Mouse (Mus musculus) left cerebral cortex, postnatal 4 days (tissue): ENCODE results near the gene Ccdc110. TPM values are rescaled to one million over a fixed set of nuclear protein-coding genes. Genes with fewer than 3 reads are reported as not detected.

Experiments
- DNase-seq: peaks from one replicate; pipeline ENCODE4 v3.0.0-alpha.2; 2022
- intact Hi-C: fragments of 180-260 bp; cut with DNase I; formaldehyde crosslinking; loops from one replicate; pipeline ENCODE4 v1.15.1; 2025
- total RNA-seq, 2 experiments: library from RNA; stranded (reverse); gene quantifications; 2 replicates each; pipeline ENCODE4 v1.2.3; 2021

Ccdc110 gene
- total RNA-seq, 2 experiments from 2014 or later: 1.1 to 1.2 TPM

GRCm38 (mm10) chr8:45975126-45975836 lies 40.9 kb downstream of the Ccdc110 start, which contains the start of the genes 1700029J07Rik and Ufsp2:
Gene 1700029J07Rik, minus strand, starts transcription at chr8:45975252.
Gene Ufsp2, plus strand, starts transcription at chr8:45975528.
- intact Hi-C loops: no loop called here
- DNase-seq: peak; percentile 98

- intact Hi-C loops: no loop called here
- no peak for DNase-seq
Observed at GRCm38 (mm10) chr8:45975837-45976468, 41.5 kb downstream of the Ccdc110 start.

GRCm38 (mm10) chr8:45986665-45987064 lies 52.2 kb downstream of the Ccdc110 start:
- intact Hi-C loops: no loop called here
- DNase-seq: no peak

- intact Hi-C loops: no loop called here
- DNase-seq: no peak
Observed at GRCm38 (mm10) chr8:45988189-45988588, 53.8 kb downstream of the Ccdc110 start.

- intact Hi-C loops: no loop called here
- no peak for DNase-seq
Observed at GRCm38 (mm10) chr8:45990631-45991310, 56.4 kb downstream of the Ccdc110 start.

Other genes with a start within 250 kb of the Ccdc110 start
- gene Pdlim3, start 49.2 kb upstream of the Ccdc110 start, total RNA-seq: 1 to 10 TPM in 1 of 2 experiments, under 1 TPM in 1; 0.26 to 1.0 TPM
- 1 to 10 TPM; 3.1 to 3.6 TPM for gene 1700029J07Rik, start 40.6 kb downstream of the Ccdc110 start, total RNA-seq
- gene Ufsp2, start 40.9 kb downstream of the Ccdc110 start, total RNA-seq: 10 to 100 TPM; 38.8 to 44.1 TPM
- under 1 TPM; 0.32 to 0.62 TPM for gene Lrp2bp, start 64.7 kb downstream of the Ccdc110 start, total RNA-seq
- 1 to 10 TPM; 5.0 to 8.0 TPM for gene Ankrd37, start 71.1 kb downstream of the Ccdc110 start, total RNA-seq
- gene Cfap97, start 217.2 kb downstream of the Ccdc110 start, total RNA-seq: 10 to 100 TPM; 17.5 to 20.8 TPM
- 10 to 100 TPM; 33.8 to 36.2 TPM for gene Snx25, start 217.5 kb downstream of the Ccdc110 start, total RNA-seq